Mouse (Mus musculus): Measurements from ENCODE around the gene Tnr.

Tnr gene

DNA sequence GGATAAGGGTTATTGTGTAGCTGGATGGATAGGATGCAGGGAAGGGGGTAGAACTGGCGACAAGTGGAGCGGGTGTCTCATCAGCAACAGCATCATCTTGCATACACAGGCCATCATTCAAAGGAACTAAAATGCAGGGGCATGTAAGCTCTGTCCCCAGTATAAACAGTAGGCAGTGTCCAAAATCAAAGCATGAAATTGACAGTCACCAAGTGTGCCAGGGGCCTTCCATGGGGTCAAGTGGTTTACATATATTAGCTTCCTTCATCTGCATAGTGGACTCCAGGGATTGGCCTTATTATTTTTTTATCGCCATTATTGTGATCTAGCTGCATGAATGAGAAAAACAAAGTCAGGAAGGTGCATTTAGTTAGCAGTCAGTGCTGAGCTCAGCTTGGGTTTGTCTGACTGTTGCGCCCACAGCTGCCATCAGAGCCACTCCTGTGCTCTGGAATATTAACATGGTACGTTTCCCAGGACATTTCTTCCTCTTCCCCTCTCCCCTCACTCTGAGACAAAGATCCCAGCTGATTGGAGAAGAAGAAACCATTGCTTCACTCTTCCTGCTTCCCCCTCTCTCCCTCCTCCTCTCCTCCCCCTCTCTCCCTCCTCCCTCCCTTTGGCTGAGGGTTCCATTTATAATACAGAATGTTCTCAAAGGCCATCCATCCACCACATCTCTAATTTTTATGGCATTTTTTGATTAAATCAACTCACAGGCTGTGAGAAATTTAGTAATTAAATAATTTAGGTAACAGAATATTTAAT, 106.4 kb downstream of the Tnr start:
- no peak for DNase-seq (ENCODE audit: low read depth, low spot score)

DNA sequence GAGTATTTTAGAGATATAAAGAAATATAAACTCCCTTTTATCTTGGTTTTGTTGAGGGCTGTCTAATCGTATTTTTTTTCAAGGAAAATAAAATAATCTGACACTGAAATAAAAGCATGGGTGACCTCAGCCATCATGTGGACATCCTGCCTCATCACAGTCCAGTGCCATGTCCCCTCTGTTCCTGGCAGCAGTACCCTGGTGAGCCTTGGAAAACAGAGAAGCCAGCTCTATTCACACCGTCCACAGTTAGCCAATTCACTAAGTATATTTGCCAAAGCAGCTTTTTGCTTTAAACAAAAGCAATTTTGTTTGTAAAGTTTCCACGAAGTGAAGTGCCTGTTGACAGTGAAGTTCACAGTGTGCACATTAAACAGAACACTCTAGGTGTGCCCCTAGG, 109.0 kb downstream of the Tnr start:
- DNase-seq (ENCODE audit: low read depth, low spot score) = no peak

DNA sequence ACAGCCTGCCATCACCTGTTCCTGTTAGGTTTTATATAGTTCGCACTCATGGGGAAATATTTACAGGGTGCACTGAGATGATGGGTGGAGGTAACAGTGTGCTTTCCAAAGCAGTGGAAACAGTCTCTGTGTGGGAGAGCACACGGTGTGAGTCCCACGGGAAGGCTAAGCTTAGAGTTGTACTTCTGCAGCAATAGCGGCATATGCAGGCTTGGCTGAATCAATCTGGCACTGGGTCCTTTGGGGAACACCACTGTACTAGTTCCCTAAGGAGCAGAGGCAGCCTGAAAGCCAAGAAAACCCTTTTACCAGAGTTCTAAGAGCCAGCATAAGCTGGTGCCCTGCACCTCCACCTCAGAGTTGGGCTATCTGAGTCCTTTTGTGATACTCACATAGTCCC, 115.8 kb downstream of the Tnr start:
- DNase-seq (ENCODE audit: low read depth, low spot score) = no peak

DNA sequence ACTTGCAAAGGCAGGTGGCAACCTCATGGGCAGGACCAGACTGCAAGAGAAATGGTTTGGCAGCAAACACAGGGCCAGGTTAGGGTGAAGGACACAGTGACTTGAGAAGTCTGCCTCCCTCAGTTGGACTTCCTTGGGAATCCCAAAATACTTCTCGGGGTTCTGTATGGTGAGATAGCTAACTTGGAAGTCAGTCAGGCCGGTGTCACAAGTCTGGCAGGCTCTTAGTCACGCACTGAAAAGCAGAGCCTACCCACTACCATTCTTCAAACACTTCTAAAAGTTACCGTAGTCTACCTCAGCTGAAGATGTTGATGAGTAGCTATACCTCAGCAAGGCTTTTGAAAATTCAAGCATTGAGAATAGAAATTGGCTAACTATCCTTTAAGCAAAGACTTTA, 122.2 kb downstream of the Tnr start:
- no peak for DNase-seq (ENCODE audit: low read depth, low spot score)

DNA sequence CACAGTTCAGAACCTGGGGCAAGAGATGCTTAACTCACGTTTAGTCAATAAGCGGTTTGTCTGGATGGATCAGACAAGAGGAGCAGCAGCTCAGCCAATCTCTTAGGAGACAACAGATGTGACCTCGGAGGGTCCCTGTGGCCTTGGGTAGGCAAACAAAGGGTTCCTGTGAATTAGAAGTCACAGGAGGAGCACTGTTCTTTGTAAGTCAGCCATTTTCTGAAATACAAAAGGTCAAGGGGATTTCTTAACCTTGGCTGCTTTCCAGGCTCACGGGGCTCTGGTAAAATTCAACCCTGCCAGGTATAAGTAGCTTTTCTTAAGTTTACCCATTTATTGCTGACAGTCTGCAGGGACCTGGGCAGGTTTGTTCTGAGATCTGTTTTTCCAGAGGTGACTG, 126.9 kb downstream of the Tnr start:
- no peak for DNase-seq (ENCODE audit: low read depth, low spot score)

DNA sequence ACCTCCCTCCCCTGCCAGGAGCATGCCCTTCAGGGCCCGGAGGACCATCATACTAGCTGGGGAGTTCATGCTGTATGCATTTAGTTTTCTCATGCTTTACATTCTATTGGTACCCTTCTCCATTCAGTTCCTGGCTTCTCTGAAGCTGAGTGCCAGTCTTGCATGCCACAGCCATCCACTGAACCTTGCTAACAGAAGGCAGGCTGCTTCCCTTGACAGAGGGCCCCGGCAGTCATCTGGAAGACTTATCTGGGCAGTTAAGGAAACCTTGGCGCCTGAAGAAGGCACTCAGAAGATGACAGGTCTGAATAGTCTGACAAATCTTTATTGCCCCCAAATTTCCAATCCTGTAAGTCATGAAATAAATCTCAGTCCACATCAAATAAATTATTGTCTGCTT, 131.7 kb downstream of the Tnr start:
- DNase-seq (ENCODE audit: low read depth, low spot score) = no peak

DNA sequence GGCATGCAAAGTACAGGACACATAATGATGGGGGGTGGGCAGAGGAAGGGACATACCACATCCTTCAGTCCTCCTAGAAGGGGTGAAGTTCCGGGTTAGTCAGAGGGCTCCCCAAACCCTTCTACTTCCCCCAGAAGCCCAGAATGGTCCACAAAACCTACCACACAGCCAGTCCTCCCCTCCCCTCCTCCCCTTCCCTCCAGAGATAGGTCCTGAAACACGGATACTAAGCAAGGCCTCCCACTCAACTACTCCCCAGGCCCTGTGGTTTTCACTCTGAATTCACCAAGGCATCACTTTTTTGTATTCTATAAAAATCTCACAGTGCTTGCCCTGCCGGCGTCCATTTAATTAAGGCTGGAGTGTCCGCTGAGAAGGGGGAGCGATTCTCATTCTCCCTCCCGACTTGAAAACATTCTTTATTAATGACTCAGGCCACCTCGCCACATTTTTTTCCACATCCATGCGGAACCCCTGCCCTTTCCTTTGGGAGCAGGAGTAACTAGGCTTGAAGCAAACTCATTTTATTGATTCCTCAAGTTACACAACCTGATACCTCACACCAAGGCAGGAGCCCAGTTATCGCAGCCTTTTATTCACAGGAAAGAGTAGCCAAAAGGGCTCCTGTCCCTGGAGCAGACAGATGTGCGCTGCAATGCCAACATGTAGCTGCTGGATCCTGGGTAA, 134.4 kb downstream of the Tnr start:
- DNase-seq (ENCODE audit: low read depth, low spot score) = peak; percentile 69

DNA sequence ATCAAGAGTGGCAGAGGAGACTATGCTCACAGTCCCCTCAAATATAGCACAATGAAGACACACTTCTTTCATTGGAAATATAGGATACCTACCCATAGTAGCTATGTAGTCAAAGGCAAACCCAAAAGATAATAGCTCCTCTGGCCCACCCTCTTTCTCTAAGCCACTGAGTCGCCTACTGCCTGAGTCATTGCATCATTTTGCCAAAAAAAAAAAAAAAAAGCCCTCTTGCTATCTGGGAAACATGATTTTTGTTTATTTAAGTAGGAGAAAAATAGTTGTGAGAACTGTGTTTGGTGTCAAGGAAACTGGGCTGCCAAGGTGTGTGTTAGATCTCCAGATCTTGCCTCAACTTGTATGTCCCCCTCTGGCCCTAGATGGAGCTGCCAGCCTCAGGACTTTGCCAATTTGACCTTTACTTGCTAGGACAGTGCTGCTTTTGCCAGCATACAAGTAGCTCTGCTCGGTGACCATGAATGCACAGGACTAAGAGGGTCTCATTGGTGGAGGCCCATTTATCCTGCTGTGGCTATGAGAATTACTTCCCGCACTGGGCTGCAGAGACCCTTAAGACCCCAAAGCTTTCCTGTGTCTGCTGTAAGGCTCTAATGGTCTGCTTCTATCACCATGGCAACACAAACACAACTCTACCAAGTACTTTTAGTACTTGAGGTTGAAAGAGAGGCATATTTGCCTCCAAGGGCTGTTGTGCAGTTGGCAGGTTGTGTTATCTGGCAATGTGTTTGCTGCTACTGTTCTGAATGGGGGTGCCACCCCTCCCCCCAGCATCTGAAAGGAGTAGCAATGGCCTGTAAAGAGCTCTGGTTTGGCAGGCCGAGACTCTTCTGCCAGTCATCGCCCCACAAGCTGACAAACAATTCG, 137.3 kb downstream of the Tnr start:
- DNase-seq (ENCODE audit: low read depth, low spot score) = no peak

DNA sequence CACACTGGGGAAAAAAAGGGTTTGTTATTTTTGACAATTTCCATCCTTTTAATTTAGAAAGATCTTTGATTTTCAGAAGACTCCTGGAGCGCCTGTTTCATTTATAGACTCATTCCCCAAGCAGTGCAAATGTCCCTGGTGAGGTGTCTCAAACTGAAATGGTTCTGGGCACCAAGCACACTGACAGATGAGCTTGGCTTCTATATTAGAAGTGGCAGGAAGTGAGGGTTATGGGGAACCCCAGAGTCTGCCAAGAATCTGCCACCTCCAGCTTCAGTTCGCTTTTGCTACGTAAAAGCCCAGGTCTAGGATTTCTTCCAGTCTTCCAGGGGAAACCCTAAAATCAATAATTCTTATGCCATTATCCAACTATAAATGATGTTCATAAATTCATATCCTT, 140.9 kb downstream of the Tnr start:
- no peak for DNase-seq (ENCODE audit: low read depth, low spot score)

DNA sequence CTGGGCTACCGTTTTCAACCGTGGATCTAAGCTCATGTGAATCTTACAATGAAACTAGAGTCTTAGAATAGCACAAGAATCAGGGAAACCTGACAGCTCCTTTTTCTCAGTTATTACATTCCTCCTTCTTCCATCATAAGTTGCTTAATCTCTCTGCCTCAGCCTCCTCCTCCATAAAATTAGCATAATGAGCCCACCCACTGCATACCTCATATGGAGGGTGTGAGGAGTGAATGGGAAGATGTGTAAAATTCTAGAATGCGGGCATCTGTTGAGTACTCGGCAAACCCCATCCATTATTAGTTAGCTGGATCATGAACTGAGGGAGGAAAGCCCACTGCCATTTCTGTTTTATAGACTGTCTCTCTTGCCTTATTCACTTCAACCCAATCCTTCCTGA, 141.4 kb downstream of the Tnr start:
- no peak for DNase-seq (ENCODE audit: low read depth, low spot score)

DNA sequence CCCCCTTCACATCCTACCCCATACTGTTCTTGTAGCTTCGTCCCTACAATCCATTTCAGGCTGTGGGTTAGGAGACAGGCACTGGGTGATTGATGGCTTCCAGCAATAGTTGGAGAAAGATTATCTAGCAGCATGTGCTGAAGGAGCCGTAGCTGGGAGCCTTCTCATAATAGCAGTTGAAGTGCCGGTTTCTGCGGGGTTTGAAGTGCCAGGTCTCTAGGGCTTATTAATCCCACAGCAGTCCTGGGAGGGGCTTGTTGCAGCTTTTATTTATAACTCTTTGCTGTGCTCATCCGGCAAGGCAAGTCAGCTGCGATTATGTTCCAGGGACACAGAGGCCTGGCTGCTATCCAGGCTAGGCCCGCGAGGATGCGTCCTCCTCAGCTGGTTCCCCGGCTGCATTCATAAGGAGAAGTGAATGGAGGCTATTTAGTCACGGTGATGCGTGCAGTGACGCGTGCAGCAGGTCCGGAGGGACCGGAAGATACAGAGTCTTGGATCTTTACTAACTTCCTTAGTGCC, 147.1 kb downstream of the Tnr start:
- no peak for DNase-seq (ENCODE audit: low read depth, low spot score)

DNA sequence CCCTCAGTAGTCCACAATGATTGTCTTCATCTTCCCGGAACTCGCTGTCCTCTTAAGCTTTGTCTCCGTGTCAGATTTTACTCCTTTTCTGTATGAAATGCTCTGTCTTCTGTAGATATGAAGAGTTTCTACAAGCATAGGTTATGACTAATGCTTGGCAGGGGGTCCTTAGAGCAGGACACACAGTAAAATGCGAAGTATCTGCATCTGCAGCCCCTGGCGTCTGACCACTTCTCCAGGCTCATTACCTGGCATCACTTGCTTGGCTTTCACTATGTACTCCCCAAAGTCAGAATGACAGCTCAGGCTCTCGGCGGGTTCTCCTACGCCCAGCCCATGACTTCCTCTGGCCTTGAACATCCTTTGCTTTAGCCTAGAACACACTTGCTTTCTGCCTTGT, 147.6 kb downstream of the Tnr start:
- no peak for DNase-seq (ENCODE audit: low read depth, low spot score)

DNA sequence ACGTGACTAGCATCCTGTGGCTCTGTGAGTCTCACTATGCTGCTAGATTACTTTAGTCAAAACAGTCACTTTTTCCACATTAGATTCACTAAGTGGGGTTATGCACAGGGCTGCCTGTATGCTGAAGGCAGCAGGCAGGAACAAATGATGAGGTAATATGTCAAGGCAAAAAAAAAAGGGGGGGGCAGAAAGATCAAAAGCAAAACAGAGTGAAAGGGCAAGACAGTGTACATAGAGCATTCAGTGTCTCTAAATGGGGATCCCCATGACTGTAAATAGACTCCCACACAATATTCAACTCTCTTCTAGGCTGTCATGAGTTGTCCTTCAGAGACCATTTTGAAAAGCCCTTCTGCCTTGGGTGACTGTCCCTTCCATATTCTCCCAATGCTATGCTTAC, 150.7 kb downstream of the Tnr start:
- no peak for DNase-seq (ENCODE audit: low read depth, low spot score)

DNA sequence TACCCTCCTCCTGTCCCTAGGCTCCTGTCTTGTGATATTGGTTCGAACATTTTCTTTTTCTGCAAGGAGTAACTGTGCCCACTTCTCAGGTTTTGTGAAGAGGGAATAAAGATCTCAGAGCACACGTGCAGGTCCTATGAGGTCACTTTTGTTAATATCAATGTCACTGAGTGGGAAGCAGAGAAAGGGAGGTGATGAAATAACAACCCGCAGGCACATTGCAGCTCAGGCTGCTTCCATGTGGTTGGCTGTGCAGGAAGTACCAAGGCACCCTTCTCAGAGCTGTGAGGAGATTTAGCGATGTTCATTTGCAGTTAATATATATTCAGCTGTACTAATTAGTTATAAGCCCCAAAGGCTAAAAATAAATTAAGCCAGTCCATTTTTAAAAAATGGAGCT, 151.9 kb downstream of the Tnr start:
- DNase-seq (ENCODE audit: low read depth, low spot score) = no peak

DNA sequence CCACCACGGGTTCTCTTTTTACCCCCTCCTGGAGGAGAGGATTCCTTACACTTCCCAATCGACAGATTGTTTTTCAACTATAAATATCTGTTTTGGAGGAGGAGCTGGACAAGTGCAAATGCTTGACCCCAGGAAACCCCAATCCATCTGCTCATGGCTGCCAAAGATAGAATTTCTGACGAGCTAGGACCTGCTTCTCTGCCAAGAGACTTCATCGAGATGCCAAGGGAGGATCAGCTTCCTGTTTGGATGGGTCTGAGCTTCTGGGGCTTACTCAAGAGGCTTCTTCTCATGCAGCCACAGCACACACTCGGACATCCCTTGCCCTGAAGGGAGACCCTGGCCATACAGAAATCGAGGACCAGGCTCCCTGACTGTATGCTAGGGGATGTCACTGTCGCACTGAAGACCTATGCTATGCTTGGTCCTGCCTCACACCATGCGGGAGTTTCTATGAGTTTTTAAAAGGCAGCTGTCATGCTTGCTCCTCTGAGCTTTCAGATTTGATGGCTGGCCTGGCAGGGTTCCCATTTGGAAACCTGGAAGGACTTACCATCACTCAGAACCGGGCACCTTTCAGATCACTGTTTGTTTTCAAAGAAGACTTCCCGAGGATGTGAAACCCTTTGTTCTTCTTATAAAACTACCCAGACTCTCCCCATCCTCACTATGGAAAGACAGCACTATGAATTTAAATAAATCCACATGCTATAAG, 154.8 kb downstream of the Tnr start:
- no peak for DNase-seq (ENCODE audit: low read depth, low spot score)

DNA sequence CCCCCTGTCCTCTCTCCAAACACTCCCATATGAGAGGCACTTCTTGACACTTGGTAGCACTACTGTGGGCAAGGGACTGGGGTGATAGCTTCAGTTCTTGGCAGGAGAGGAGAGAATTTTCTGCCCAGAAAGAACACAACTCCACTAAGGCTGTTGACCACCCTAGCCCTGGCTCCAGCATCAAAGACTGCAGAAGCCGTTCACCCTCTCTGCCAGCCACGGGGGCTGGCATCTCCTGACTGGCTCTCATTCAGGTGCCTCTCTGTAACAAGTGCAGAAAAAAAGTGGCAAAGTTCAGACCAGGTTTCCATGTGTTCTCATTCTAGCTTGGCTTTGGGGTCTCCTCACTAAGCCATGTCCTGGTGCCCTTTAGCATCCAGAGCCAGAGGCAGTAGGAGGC, 157.7 kb downstream of the Tnr start:
- no peak for DNase-seq (ENCODE audit: low read depth, low spot score)

DNA sequence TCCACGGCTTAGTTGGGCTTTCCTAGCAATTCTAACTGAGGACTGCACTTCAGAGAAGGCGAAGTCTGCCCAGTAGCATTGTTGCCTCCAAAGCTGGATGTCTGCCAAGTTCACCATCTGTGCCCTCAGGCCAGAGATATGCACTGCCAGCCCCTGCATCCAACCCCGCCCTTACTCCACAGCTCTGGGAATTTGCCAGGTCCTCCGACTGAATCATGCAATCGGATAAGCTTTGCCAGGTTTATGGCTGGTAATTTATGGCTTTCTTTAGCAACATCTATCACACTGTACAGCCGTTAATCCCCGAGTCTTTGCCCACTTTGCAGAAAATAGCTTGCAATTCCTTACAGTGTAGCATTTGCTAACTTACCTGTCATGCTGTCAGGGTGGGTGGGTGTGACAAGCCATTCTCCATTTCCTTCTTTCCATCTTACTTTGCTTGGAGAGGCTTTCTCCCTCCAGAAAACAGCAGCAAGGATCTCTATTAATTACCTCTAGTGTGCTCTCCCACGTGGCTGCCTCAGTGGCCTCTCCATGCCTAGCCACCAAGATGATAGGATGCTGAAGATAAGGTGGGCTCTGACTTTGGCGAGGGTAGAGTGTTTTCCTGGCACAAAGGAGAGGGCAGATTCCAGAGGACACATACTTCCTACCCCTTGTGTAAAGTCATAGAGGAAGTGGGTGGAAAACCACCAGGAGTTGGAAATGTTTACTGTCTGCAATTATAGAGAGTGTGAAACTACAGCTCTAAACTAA, 163.1 kb downstream of the Tnr start:
- peak; percentile 51 for DNase-seq (ENCODE audit: low read depth, low spot score)

DNA sequence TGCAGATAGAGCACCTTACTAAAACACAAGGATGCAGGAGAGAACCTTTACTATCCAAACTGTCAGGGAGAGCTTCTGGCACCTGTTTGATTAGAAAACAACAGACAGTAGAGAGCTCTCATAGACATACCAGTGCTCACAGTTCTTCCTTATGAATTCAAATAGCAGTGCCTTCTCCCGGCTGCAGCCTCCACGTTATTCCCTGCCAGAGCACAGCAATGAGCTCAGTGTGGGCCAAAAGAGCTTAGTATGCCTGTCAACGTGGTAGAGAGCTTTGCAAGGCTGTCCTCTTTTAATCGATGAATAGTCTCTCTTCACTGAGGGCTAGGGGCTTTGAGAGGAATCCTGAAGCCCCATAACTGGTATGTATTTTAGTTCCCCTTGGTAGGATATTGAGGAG, 173.1 kb downstream of the Tnr start:
- DNase-seq (ENCODE audit: low read depth, low spot score) = no peak

DNA sequence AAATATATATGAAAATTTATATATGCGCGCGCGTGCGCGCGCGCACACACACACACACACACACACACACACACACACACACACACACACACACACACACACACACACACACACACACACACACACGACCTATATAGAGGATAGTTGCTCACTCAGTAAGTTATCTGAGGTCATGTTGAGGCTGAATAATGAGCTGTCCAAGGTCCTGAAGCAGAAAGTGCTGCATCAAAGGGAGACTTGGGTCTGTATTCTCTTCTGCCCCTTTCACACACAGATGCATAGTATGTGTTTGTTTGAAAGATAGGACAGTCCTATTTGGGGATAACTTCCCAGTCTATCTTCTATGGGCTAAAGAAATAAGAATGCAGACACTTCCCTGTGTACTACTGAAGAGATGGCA, 178.5 kb downstream of the Tnr start:
- peak; percentile 86 for DNase-seq (ENCODE audit: low read depth, low spot score)

DNA sequence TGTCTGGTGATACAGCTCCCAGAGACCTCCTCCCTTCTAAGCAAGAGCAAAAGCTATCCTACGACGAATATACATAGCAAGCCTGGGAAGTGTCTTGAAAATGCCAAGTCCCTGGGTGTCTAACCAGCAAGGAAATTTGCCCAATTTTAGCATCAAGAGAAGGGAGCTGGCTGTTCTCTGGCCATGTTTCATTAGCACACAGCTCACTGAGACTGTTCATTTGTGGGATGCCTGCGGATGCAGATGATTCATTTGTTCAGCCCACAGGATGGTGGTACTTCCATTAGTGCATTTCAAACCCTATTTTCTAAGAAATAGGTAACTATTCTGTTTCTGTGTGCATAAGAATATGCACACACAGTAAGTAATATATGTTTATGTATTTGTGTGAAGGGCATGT, 181.4 kb downstream of the Tnr start:
- DNase-seq (ENCODE audit: low read depth, low spot score) = no peak

DNA sequence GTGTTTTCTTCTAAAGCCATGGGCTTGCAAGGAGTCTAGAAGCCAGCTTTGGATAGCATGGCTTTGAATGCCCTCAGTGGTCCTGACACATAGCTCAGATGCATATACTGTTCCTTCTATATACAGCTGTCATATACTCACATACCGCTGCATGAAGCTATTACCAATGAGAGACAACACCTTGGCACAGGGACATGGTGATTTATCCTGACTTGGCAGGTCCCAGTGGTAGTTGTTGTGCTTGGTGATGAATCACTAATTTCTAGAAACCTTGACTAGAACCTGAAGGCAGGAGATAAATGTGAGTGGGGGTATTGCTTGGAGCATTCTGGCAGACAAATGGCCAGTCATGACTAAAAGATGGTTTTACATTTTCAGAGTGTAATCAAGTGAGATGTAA, 192.7 kb downstream of the Tnr start:
- DNase-seq (ENCODE audit: low read depth, low spot score) = no peak

All from forelimb bud, embryonic 11.5 days (tissue).